ENCODE assay signal across 17 mouse cellular contexts in the genomic region with DNA sequence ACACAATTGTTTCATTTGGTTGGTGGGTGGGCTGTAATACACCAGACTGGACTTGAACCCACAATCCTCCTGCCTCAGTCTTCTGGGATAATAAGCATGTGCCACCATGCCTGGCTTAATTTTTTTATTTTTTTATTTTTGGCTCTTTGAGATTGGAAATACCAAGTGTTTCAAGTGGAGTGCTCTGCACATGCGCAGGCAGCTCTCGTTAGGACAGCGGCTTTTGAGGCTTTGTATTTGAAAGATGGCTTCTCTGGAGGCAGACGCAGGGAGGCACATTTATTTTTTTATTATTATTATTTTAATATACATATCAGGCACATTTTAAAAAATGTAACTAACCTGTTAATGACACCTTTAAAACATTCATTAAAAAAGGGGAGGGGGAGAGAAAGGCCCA.
A peak's percentile ranks its signal among the peaks of the same experiment; 100 is the strongest.
DNase-seq lines count a peak whose midpoint lies in the region; ATAC-seq lines count a peak whose summit lies in the region.
"Had no signal": no experiment of that assay in that cellular context is flagged by ENCODE, and none has a peak within 500 bp of the region (broad histone marks: within the 10 kb centered on the region; RNA-seq: fewer than 3 reads in every experiment).

No protein-coding gene starts in this region.

- 67% methylated on average over 4 of the region's 4 CpGs for WGBS in limb, embryonic 13.5 days
- WGBS in limb, embryonic 10.5 days = 92% methylated on average over 4 of the region's 4 CpGs
- WGBS in forebrain, embryonic 15.5 days = 26% methylated on average over 4 of the region's 4 CpGs

- H3K36me3 ChIP-seq in limb, embryonic 13.5 days = no peaks in the 10 kb centered on the region
- H3K36me3 ChIP-seq in limb, embryonic 10.5 days = no peaks in the 10 kb centered on the region
- H3K36me3 ChIP-seq in forebrain, embryonic 15.5 days = no peaks in the 10 kb centered on the region
- H3K36me3 ChIP-seq: embryonic facial prominence, embryonic 13.5 days; heart, embryonic 15.5 days had no signal

- no peak overlapping the region for H3K9ac ChIP-seq in limb, embryonic 13.5 days
- peak overlapping the region; percentile 19; the same call in 1 of the 2 replicates for H3K9ac ChIP-seq in forebrain, embryonic 15.5 days (replicated peaks)
- H3K9ac ChIP-seq: embryonic facial prominence, embryonic 13.5 days; heart, embryonic 15.5 days had no signal

- DNase-seq in limb, embryonic 10.5 days (ENCODE audit: low spot score) = no peak
- peak; percentile 32 for DNase-seq in right cerebral cortex, postnatal 4 days
- DNase-seq in right cerebral cortex, adult 2 months (ENCODE audit: low spot score in 2 of 2) = no peak
- DNase-seq in gastrocnemius, adult 8-10 months (ENCODE audit: low spot score in 2 of 2) = no peak
- DNase-seq: adrenal gland, adult 8-10 months; cerebellum, postnatal 10 days; gastrocnemius, postnatal 25 days; kidney, adult 11 months; lung, adult 18-20 months; lung, postnatal 14 days; thymus, postnatal 14 days had no signal

- H3K27ac ChIP-seq in limb, embryonic 13.5 days = no peak overlapping the region
- H3K27ac ChIP-seq in limb, embryonic 10.5 days = no peak overlapping the region
- H3K27ac ChIP-seq in forebrain, embryonic 15.5 days (replicated peaks) = peak overlapping the region; percentile 74
- H3K27ac ChIP-seq: embryonic facial prominence, embryonic 13.5 days; heart, embryonic 15.5 days; kidney, postnatal 0 days had no signal

- H3K27me3 ChIP-seq in limb, embryonic 13.5 days = peaks cover 15% of the 10 kb centered on the region
- no peaks in the 10 kb centered on the region for H3K27me3 ChIP-seq in limb, embryonic 10.5 days (ENCODE audit: low read depth, poor library complexity, severe bottlenecking)
- no peaks in the 10 kb centered on the region; the same call in 1 of the 2 replicates for H3K27me3 ChIP-seq in forebrain, embryonic 15.5 days
- H3K27me3 ChIP-seq: heart, embryonic 15.5 days had no signal

- no peaks in the 10 kb centered on the region for H3K9me3 ChIP-seq in limb, embryonic 13.5 days
- H3K9me3 ChIP-seq in limb, embryonic 10.5 days (replicated peaks) = no peaks in the 10 kb centered on the region
- no peaks in the 10 kb centered on the region for H3K9me3 ChIP-seq in forebrain, embryonic 15.5 days
- H3K9me3 ChIP-seq: embryonic facial prominence, embryonic 13.5 days; heart, embryonic 15.5 days had no signal

- no peak overlapping the region for H3K4me3 ChIP-seq in limb, embryonic 13.5 days
- no peak overlapping the region for H3K4me3 ChIP-seq in limb, embryonic 10.5 days
- H3K4me3 ChIP-seq in forebrain, embryonic 15.5 days = peak overlapping the region; percentile 37
- H3K4me3 ChIP-seq: embryonic facial prominence, embryonic 13.5 days; heart, embryonic 15.5 days had no signal

- peak overlapping the region; percentile 31; the same call in 1 of the 2 replicates for H3K4me2 ChIP-seq in limb, embryonic 13.5 days (replicated peaks)
- peak overlapping the region; percentile 57 for H3K4me2 ChIP-seq in forebrain, embryonic 15.5 days (replicated peaks)
- H3K4me2 ChIP-seq: embryonic facial prominence, embryonic 13.5 days; heart, embryonic 15.5 days had no signal

- ATAC-seq in limb, embryonic 13.5 days (ENCODE audit: low FRiP score, low read depth) = no peak
- peak; percentile 54 for ATAC-seq in forebrain, embryonic 15.5 days (replicated peaks)
- no peak for ATAC-seq in megakaryocyte-erythroid progenitor cell, adult 5-6 weeks (replicated peaks; ENCODE audit: low FRiP score, low TSS enrichment, poor library complexity, severe bottlenecking)

- H3K4me1 ChIP-seq in limb, embryonic 13.5 days = peaks cover 8% of the 10 kb centered on the region
- H3K4me1 ChIP-seq in limb, embryonic 10.5 days = peaks cover 3% of the 10 kb centered on the region; the same call in 1 of the 2 replicates
- H3K4me1 ChIP-seq in forebrain, embryonic 15.5 days = peaks cover 28% of the 10 kb centered on the region
- H3K4me1 ChIP-seq: embryonic facial prominence, embryonic 13.5 days; heart, embryonic 15.5 days had no signal
